Mouse (Mus musculus): ENCODE data around the gene Emilin2. TPM values are rescaled to one million over a fixed set of nuclear protein-coding genes. Genes with fewer than 3 reads are reported as not detected.

Gene Emilin2
- polyA plus RNA-seq, 1 experiment from 2014 or later = 2.8 TPM

DNA sequence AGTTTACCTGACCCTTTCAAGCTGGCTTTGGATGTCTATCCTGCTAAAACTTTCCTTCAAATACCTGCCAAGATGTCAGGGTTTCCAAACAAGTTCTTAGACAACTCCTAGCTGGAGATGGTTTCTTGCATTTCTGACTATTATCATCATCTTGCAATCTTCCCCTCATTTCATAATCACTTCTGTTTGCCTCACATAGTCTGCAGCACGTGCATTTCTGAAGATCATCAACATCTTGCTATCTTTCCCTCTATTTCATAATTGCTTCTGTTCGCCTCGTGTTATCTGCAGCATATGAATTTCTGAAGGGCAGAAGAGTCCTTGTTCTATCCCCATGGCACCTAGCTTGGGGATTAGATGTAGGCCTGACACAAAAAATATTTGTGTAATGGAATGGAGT, 17.2 kb downstream of the Emilin2 start:
- Histone ChIP-seq H3K4me3 (replicated peaks) (no peak overlapping the region), H3K4me2 (no peak overlapping the region), H3K9ac (replicated peaks) (no peak overlapping the region), H3K9me3 (replicated peaks) (no peaks in the 10 kb centered on the region), H3K4me1 (no peaks in the 10 kb centered on the region), H3K27ac (replicated peaks) (no peak overlapping the region), H3K27me3 (replicated peaks) (no peaks in the 10 kb centered on the region), H3K36me3 (no peaks in the 10 kb centered on the region)
- no peak for ATAC-seq (ENCODE audit: low FRiP score)
- 85% methylated on average over 3 of the region's 3 CpGs for WGBS

GRCm38 (mm10) chr17:71292897-71293296, 18.9 kb downstream of the Emilin2 start:
- Histone ChIP-seq H3K36me3 (no peaks in the 10 kb centered on the region), H3K4me2 (no peak overlapping the region), H3K27ac (replicated peaks) (no peak overlapping the region), H3K4me3 (replicated peaks) (no peak overlapping the region), H3K9me3 (replicated peaks) (no peaks in the 10 kb centered on the region), H3K27me3 (replicated peaks) (no peaks in the 10 kb centered on the region), H3K4me1 (no peaks in the 10 kb centered on the region), H3K9ac (replicated peaks) (no peak overlapping the region)
- ATAC-seq (ENCODE audit: low FRiP score) = no peak
- WGBS = 84% methylated on average over 4 of the region's 4 CpGs

GRCm38 (mm10) chr17:71291897-71292420, 19.8 kb downstream of the Emilin2 start:
- Histone ChIP-seq H3K4me1 (no peaks in the 10 kb centered on the region), H3K27ac (replicated peaks) (no peak overlapping the region), H3K27me3 (replicated peaks) (no peaks in the 10 kb centered on the region), H3K4me3 (replicated peaks) (no peak overlapping the region), H3K9ac (replicated peaks) (no peak overlapping the region), H3K9me3 (replicated peaks) (no peaks in the 10 kb centered on the region), H3K4me2 (no peak overlapping the region), H3K36me3 (no peaks in the 10 kb centered on the region)
- WGBS = 90% methylated on average over 6 of the region's 6 CpGs
- ATAC-seq (ENCODE audit: low FRiP score) = no peak

- Histone ChIP-seq H3K4me2 (no peak overlapping the region), H3K27ac (replicated peaks) (no peak overlapping the region), H3K9me3 (replicated peaks) (no peaks in the 10 kb centered on the region), H3K4me1 (no peaks in the 10 kb centered on the region), H3K27me3 (replicated peaks) (no peaks in the 10 kb centered on the region), H3K4me3 (replicated peaks) (no peak overlapping the region), H3K36me3 (no peaks in the 10 kb centered on the region), H3K9ac (replicated peaks) (no peak overlapping the region)
- 86% methylated on average over 7 of the region's 7 CpGs for WGBS
- ATAC-seq (ENCODE audit: low FRiP score) = no peak
These were observed 21.0 kb downstream of the Emilin2 start for GRCm38 (mm10) chr17:71290486-71291410.

DNA sequence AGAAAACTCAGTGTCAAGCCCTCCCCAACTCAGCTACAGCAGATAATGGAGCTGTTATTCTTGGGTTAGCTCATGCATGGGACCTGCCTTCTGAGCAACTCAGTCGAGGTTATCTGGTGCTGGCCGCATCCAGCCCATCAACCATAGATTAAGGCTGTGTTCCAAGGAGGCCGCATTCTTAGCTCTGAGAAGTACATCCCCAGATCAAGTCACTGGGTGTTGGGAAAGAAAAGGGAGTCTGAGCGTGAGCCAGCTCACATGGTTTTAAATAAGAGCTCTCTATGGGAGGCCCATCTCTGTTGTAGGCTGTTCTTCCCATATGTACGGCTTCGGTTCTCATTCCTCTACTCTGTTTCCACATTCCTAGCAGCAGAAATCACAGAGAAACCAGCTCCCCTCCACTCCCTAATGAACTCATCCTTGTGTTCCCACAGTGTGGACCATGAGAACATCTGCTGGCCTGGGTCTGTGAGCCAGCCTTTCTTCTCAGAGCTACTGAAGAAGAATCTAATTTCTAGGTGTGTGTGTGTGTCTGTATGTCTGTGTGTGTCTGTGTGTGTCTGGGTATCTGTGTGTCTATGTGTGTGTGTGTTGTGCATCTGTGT, 22.1 kb downstream of the Emilin2 start:
- no peak overlapping the region for H3K27ac ChIP-seq (replicated peaks)
- no peak overlapping the region for H3K4me3 ChIP-seq (replicated peaks)
- no peak overlapping the region for H3K4me2 ChIP-seq
- no peaks in the 10 kb centered on the region for H3K27me3 ChIP-seq (replicated peaks)
- ATAC-seq (ENCODE audit: low FRiP score) = no peak
- no peaks in the 10 kb centered on the region for H3K4me1 ChIP-seq
- H3K9ac ChIP-seq (replicated peaks) = no peak overlapping the region
- WGBS = 82% methylated on average over 6 of the region's 6 CpGs
- H3K36me3 ChIP-seq = no peaks in the 10 kb centered on the region
- H3K9me3 ChIP-seq (replicated peaks) = no peaks in the 10 kb centered on the region

GRCm38 (mm10) chr17:71288808-71289548, 22.8 kb downstream of the Emilin2 start:
- Histone ChIP-seq H3K4me1 (no peaks in the 10 kb centered on the region), H3K36me3 (no peaks in the 10 kb centered on the region), H3K9ac (replicated peaks) (no peak overlapping the region), H3K27ac (replicated peaks) (no peak overlapping the region), H3K9me3 (replicated peaks) (no peaks in the 10 kb centered on the region), H3K4me2 (no peak overlapping the region), H3K4me3 (replicated peaks) (no peak overlapping the region), H3K27me3 (replicated peaks) (no peaks in the 10 kb centered on the region)
- 94% methylated on average over 10 of the region's 10 CpGs for WGBS
- ATAC-seq (ENCODE audit: low FRiP score) = no peak

DNA sequence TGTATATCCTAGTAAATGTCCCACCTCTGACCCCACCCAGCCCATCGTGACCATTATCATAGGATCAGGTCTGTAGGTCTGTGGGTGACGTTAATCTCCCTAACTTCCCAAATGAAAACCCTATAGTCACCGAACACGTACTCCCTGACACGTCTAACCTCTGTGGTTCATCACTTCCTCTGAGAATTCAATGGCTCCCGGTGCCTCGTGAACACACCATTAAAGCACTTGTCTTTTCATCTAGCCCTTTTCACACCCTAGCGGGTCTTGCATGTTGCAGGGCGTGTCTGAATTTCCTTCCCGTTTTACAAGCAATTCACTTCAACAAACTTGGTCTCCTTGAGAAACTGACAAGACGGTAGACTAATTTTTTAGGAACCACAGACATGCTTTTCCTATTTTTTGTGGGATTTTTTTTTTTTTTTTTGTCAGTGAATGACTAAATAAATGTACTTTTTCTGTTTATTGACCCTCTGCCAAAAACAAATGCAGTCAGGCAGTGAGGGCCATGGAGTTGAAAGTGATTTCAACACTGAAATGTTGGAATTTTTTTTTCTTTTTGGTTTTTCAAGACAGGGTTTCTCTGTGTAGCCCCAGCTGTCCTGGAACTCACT, 23.5 kb downstream of the Emilin2 start:
- H3K4me1 ChIP-seq = no peaks in the 10 kb centered on the region
- WGBS = 90% methylated on average over 11 of the region's 11 CpGs

DNA sequence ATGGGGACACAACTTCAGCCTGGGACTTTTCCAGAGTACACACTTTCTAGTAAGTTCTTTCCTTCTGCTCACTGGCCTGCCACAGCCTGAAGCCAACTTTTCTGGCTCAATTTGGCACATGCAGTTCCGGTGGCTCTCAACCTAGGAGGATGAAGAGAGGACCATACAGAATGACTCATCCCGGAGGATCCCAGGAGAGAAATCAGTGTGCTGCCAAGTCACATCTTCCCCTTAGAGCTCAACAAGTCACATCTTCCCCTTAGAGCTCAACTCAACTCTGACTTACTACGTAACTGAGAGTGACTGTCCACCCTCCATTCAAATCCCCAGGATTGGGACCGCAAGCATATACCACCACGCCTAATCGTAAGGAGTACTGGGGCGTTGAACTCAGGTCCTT, 24.2 kb downstream of the Emilin2 start:
- Histone ChIP-seq H3K9me3 (replicated peaks) (no peaks in the 10 kb centered on the region), H3K27me3 (replicated peaks) (no peaks in the 10 kb centered on the region), H3K27ac (replicated peaks) (no peak overlapping the region), H3K4me3 (replicated peaks) (no peak overlapping the region), H3K4me1 (no peaks in the 10 kb centered on the region), H3K36me3 (no peaks in the 10 kb centered on the region), H3K9ac (replicated peaks) (no peak overlapping the region), H3K4me2 (no peak overlapping the region)
- no peak for ATAC-seq (ENCODE audit: low FRiP score)
- WGBS = 94% methylated on average over 7 of the region's 7 CpGs

More for the DNA sequence above, 23.5 kb downstream of the Emilin2 start:
- Histone ChIP-seq H3K4me2 (no peak overlapping the region), H3K9me3 (replicated peaks) (no peaks in the 10 kb centered on the region), H3K4me3 (replicated peaks) (no peak overlapping the region), H3K27ac (replicated peaks) (no peak overlapping the region), H3K9ac (replicated peaks) (no peak overlapping the region), H3K27me3 (replicated peaks) (no peaks in the 10 kb centered on the region), H3K36me3 (no peaks in the 10 kb centered on the region)
- ATAC-seq (ENCODE audit: low FRiP score) = no peak

DNA sequence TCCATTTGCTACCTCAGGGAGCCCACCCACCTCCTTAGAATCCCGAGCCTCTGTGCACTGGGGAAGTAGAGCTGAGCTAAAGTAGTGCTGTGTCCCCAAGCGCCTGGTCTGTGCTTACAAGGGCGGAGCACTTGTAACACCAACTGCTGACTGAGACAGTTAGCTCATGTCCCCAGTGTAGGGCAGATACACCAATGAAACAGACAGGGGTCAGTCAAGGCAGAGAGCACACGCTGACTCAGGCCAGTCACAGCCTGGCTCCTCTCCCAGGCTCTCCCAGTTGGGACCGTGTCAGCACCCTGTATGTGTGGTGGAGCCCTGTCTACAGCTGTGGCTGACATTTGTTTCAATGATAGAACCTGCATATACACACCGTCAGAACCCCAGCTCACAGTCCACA, 25.8 kb downstream of the Emilin2 start:
- no peak for ATAC-seq (ENCODE audit: low FRiP score)
- Histone ChIP-seq H3K4me1 (no peaks in the 10 kb centered on the region), H3K27ac (replicated peaks) (no peak overlapping the region), H3K9me3 (replicated peaks) (no peaks in the 10 kb centered on the region), H3K4me2 (no peak overlapping the region), H3K27me3 (replicated peaks) (no peaks in the 10 kb centered on the region), H3K9ac (replicated peaks) (no peak overlapping the region), H3K36me3 (no peaks in the 10 kb centered on the region), H3K4me3 (replicated peaks) (no peak overlapping the region)
- 77% methylated on average over 6 of the region's 6 CpGs for WGBS

DNA sequence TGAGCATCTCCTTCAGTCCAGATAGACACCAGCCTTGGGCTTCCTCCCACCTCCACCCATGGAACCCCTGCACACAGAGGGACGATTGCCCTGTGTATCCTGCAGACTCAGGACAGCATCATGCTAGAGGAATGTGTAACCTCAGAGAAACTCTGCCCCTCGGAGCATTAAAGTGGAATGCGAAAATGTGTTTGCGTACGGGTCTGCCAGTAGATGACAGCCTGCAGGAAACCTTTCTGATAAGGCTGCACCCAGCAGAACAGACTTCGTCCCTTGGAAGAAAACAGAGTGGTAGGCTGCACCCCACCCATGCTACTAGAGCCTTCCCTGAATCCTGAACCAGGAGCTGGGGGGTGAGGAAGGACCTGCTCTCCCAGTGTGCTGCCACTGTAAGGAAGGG, 26.9 kb downstream of the Emilin2 start:
- Histone ChIP-seq H3K9ac (replicated peaks) (no peak overlapping the region), H3K27ac (replicated peaks) (no peak overlapping the region), H3K36me3 (no peaks in the 10 kb centered on the region), H3K4me2 (no peak overlapping the region), H3K4me3 (replicated peaks) (no peak overlapping the region), H3K4me1 (no peaks in the 10 kb centered on the region), H3K27me3 (replicated peaks) (no peaks in the 10 kb centered on the region), H3K9me3 (replicated peaks) (no peaks in the 10 kb centered on the region)
- WGBS = 84% methylated on average over 6 of the region's 6 CpGs
- ATAC-seq (ENCODE audit: low FRiP score) = no peak

GRCm38 (mm10) chr17:71283237-71283636, 28.5 kb downstream of the Emilin2 start:
- H3K27me3 ChIP-seq (replicated peaks) = no peaks in the 10 kb centered on the region
- no peaks in the 10 kb centered on the region for H3K9me3 ChIP-seq (replicated peaks)
- no peak overlapping the region for H3K4me2 ChIP-seq
- WGBS = 81% methylated on average over 4 of the region's 4 CpGs
- no peaks in the 10 kb centered on the region for H3K4me1 ChIP-seq
- H3K27ac ChIP-seq (replicated peaks) = no peak overlapping the region
- no peaks in the 10 kb centered on the region for H3K36me3 ChIP-seq
- H3K4me3 ChIP-seq (replicated peaks) = no peak overlapping the region
- no peak overlapping the region for H3K9ac ChIP-seq (replicated peaks)
- ATAC-seq (ENCODE audit: low FRiP score) = no peak
